21 mouse cellular contexts compared by ENCODE assay signal in genomic region chr12:26333678-26334077, GRCm38 (mm10).
DNase-seq lines count a peak whose midpoint lies in the region; ATAC-seq lines count a peak whose summit lies in the region.
"Had no signal": no experiment of that assay in that cellular context is flagged by ENCODE, and none has a peak within 500 bp of the region (broad histone marks: within the 10 kb centered on the region; RNA-seq: fewer than 3 reads in every experiment).

No protein-coding gene starts in this region.

- H3K27me3 ChIP-seq in forebrain, embryonic 16.5 days (replicated peaks; ENCODE audit: control insufficient read depth, insufficient read depth, low read length): no peaks in the 10 kb centered on the region
- H3K27me3 ChIP-seq in forebrain, embryonic 12.5 days: no peaks in the 10 kb centered on the region
- no peaks in the 10 kb centered on the region for H3K27me3 ChIP-seq in megakaryocyte, embryonic 14.5 days (replicated peaks)
- H3K27me3 ChIP-seq: CH12.LX; heart, embryonic 15.5 days; hindbrain, embryonic 15.5 days; Patski had no signal

- WGBS in forebrain, embryonic 16.5 days: 75% methylated on average over 1 of the region's 1 CpGs
- 64% methylated on average over 1 of the region's 1 CpGs for WGBS in forebrain, embryonic 12.5 days

- H3K4me2 ChIP-seq in forebrain, embryonic 16.5 days (ENCODE audit: low read length): no peak overlapping the region
- H3K4me2 ChIP-seq in forebrain, embryonic 12.5 days: no peak overlapping the region
- H3K4me2 ChIP-seq: heart, embryonic 11.5 days; heart, embryonic 15.5 days; hindbrain, embryonic 15.5 days had no signal

- H3K27ac ChIP-seq in forebrain, embryonic 16.5 days (ENCODE audit: low read length): 0 out of 2 replicates have a peak overlapping the region, but pooled peaks have one; percentile 12
- H3K27ac ChIP-seq in forebrain, embryonic 12.5 days: no peak overlapping the region
- H3K27ac ChIP-seq: embryonic facial prominence, embryonic 10.5 days; heart, adult 2 months; heart, embryonic 15.5 days; hindbrain, embryonic 15.5 days had no signal

- H3K36me3 ChIP-seq in forebrain, embryonic 16.5 days (ENCODE audit: control insufficient read depth, insufficient read depth): no peaks in the 10 kb centered on the region
- H3K36me3 ChIP-seq in forebrain, embryonic 12.5 days (replicated peaks): peaks cover 35% of the 10 kb centered on the region
- H3K36me3 ChIP-seq in megakaryocyte, embryonic 14.5 days (replicated peaks; ENCODE audit: low read length): no peaks in the 10 kb centered on the region
- H3K36me3 ChIP-seq: heart, embryonic 15.5 days; hindbrain, embryonic 15.5 days had no signal

- H3K9me3 ChIP-seq in forebrain, embryonic 16.5 days (ENCODE audit: control insufficient read depth, low read length): no peaks in the 10 kb centered on the region
- no peaks in the 10 kb centered on the region for H3K9me3 ChIP-seq in forebrain, embryonic 12.5 days
- H3K9me3 ChIP-seq in megakaryocyte, embryonic 14.5 days: no peaks in the 10 kb centered on the region
- H3K9me3 ChIP-seq: embryonic facial prominence, embryonic 10.5 days; heart, embryonic 15.5 days; hindbrain, embryonic 15.5 days had no signal

- no peaks in the 10 kb centered on the region for H3K4me1 ChIP-seq in forebrain, embryonic 16.5 days (replicated peaks; ENCODE audit: control insufficient read depth, insufficient read depth, low read length)
- H3K4me1 ChIP-seq in forebrain, embryonic 12.5 days: no peaks in the 10 kb centered on the region
- peaks cover 21% of the 10 kb centered on the region for H3K4me1 ChIP-seq in megakaryocyte, embryonic 14.5 days

- no peak overlapping the region for H3K9ac ChIP-seq in forebrain, embryonic 16.5 days (replicated peaks; ENCODE audit: low read depth, low read length)
- H3K9ac ChIP-seq in forebrain, embryonic 12.5 days: no peak overlapping the region
- H3K9ac ChIP-seq: heart, embryonic 15.5 days; hindbrain, embryonic 15.5 days had no signal

- no peak overlapping the region for H3K4me3 ChIP-seq in forebrain, embryonic 16.5 days (replicated peaks; ENCODE audit: low read length)
- H3K4me3 ChIP-seq in forebrain, embryonic 12.5 days (replicated peaks): no peak overlapping the region
- peak overlapping the region; percentile 50 for H3K4me3 ChIP-seq in megakaryocyte, embryonic 14.5 days (replicated peaks)
- H3K4me3 ChIP-seq: embryonic facial prominence, embryonic 10.5 days; heart, adult 2 months; heart, embryonic 15.5 days; hindbrain, embryonic 15.5 days had no signal

- ATAC-seq in forebrain, embryonic 16.5 days: 0 out of 2 replicates have a peak, but pooled peaks have one; percentile 28
- no peak for ATAC-seq in forebrain, embryonic 12.5 days (ENCODE audit: low FRiP score)
- no peak for ATAC-seq in megakaryocyte, adult 5-6 weeks (ENCODE audit: poor library complexity, severe bottlenecking)
- ATAC-seq: activated CD4-positive, CD25-positive, alpha-beta regulatory T cell, adult 4 months; Patski had no signal

- peak; percentile 21 for DNase-seq in retina, postnatal 1 day
- DNase-seq in retina, embryonic 14.5 days (ENCODE audit: low spot score): no peak
- DNase-seq in yolk sac, embryonic 10.5 days (ENCODE audit: low spot score): no peak
- DNase-seq: adrenal gland, postnatal 14 days; cerebellum, adult 18-20 months; cerebellum, adult 9-11 months; cerebellum, postnatal 36 days; gastrocnemius, postnatal 14 days; heart, adult 2 months; heart, postnatal 14 days had no signal
